Mouse (Mus musculus): ENCODE data around the gene Chchd3.

DNA sequence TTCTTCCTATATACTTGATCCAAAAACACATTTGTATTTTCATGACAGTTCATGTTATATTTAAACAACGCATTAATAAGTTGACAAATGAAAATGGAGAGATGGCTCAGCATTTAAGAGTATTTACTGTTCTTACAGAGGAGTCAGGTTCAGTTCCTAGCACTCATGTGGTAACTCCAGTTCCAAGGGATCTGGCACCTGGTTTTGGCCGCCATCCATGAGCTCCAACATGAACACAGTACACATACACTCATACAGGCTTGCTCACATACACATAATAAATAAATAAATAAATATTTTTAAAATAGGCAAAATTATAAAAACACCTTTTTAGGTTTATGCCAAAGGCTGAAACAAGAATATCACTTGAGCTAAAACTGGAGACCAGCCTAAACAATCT lies 35.0 kb downstream of the Chchd3 start:
- TF ChIP-seq ZNF384 (IDR thresholded peaks at IDR 0.05; ENCODE audit: low read depth, low read length) (no peak), POLR2A (IDR thresholded peaks at IDR 0.05; ENCODE audit: control insufficient read depth in 1 of 2, insufficient read depth in 1 of 2, low read depth in 1 of 2, low read length in 2 of 2, poor library complexity in 1 of 2) (no peak), CTCF (IDR thresholded peaks at IDR 0.05 in 2 of 3, conservative IDR thresholded peaks at IDR 0.05 in 1 of 3; ENCODE audit: control insufficient read depth in 1 of 3, insufficient read depth in 1 of 3, low read depth in 2 of 3, low read length in 3 of 3, poor library complexity in 1 of 3, severe bottlenecking in 1 of 3) (no peak)
